Mouse (Mus musculus) kidney, postnatal 36 days (tissue): ENCODE measurements around the gene Plagl2.

Source experiments
- DNase-seq, 2 experiments: peaks; one replicate each; pipeline ENCODE4 v3.0.0; 2021 to 2022; ENCODE audit warnings: mixed read lengths in 2 of 2

Gene Plagl2

DNA sequence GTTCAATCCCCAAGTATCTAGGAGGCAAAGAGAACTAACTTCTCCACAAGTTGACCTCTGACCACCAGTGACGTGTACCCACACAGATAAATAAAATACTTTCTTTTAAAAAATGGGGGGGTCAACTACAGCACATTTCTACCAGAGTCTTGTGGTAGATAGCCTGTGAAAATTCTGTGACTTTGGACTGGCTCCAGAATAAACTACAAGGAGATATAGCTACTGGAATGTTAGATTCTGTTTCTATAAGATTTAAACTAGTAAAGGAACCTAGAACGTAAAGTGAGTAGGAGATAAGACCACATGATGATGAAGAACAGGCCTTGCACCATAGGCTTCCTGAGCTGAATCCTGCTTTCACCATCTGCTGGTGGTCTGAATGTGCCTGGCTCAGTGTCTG, 53.4 kb downstream of the Plagl2 start:
- no peak for DNase-seq

DNA sequence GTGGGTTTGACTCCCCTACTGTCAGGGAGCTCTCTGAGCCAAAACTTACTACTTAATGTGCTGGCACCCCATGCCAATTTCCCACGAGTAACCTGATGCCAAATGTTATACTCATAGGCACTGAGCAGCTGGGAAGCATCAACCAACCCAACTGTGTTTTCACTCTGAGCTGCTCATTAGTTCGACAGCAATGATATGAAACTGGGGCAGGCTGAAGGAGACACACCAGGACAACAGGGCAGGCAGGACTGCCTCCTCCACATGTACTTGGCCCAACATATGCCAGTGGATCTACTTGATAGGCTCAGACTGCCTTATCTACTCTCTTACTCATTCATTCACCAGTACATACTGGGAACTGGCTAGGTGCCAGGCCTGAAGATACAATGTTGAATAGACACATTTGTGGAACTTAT, 55.0 kb downstream of the Plagl2 start:
- DNase-seq, result no peak

DNA sequence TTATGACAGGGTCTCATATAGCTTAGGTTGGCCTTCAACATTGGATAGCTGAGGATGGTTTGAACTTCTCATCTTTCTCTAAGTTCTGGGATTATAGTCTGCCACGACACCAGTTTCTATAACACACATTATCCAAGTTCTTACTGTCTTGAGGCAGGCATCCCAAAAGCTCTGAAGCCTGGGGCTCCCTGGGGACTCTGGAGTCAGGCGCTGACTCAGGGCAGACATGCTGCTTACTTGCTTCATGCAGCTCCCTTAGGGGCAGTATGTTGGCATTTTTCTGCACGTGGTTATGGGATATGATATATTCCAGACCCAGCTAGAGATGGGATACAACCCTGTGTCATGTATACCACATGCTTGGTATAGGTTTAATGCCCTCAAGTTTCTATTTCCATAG, 61.3 kb downstream of the Plagl2 start:
- no peak for DNase-seq

DNA sequence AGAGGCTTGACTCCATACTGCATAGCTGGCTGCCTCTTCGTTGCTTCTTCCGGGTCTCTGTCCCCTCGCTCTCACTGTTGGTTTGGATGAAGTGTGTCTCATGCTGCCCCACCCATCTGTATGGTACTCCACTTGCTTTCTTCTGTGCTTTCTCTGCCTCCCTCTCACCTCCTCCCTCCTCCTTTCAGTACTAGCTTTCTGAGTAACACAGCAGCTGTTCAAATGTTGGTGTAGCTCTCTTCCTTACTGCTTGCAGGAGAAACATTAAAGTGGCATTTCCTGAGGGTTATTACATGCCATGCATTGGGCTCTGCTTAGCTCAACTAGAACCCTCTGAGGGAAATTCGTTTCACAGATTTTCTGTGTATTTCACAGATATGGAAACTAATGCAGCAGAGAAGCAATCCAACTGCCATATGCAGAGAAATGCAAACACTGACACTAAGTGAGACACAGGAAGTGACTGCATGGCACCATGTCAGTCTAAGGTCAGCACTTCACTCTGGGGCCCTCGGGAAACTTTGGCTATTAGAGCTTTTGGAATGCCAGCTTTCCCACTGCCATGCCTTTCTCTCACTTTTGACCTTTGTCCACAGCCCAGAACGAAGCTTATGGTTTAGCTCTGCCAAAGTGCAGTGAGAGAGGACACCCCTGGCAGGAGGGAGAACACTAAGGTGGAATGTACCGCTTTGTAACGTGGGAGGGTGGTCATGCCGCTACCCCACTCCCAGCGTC, 61.9 kb downstream of the Plagl2 start:
- peak; percentile 47 to 55 for DNase-seq
